Mouse (Mus musculus): ENCODE measurements around the gene Kmt2b.

The Kmt2b gene

GRCm38 (mm10) chr7:30602583-30602982 is 14.1 kb upstream of the Kmt2b start:
- no peak for DNase-seq (ENCODE audit: extremely low spot score, low read depth, low spot score)

- no peak for DNase-seq (ENCODE audit: extremely low spot score, low read depth, low spot score)
Measured at GRCm38 (mm10) chr7:30600651-30601050, 12.1 kb upstream of the Kmt2b start.

GRCm38 (mm10) chr7:30599933-30600353 is 11.4 kb upstream of the Kmt2b start:
- no peak for DNase-seq (ENCODE audit: extremely low spot score, low read depth, low spot score)

GRCm38 (mm10) chr7:30598786-30599185 is 10.3 kb upstream of the Kmt2b start, which contains the start of gene Zbtb32:
Gene Zbtb32, minus strand, starts transcription at chr7:30598909.
- no peak for DNase-seq (ENCODE audit: extremely low spot score, low read depth, low spot score)

GRCm38 (mm10) chr7:30596811-30597210 is 8.3 kb upstream of the Kmt2b start:
- no peak for DNase-seq (ENCODE audit: extremely low spot score, low read depth, low spot score)

- DNase-seq (ENCODE audit: extremely low spot score, low read depth, low spot score) = no peak
Measured at GRCm38 (mm10) chr7:30596093-30596492, 7.6 kb upstream of the Kmt2b start.

GRCm38 (mm10) chr7:30594510-30595024 is 6.0 kb upstream of the Kmt2b start:
- no peak for DNase-seq (ENCODE audit: extremely low spot score, low read depth, low spot score)

- DNase-seq (ENCODE audit: extremely low spot score, low read depth, low spot score) = no peak
Measured at GRCm38 (mm10) chr7:30593579-30594509, 5.3 kb upstream of the Kmt2b start.

- no peak for DNase-seq (ENCODE audit: extremely low spot score, low read depth, low spot score)
Measured at GRCm38 (mm10) chr7:30592772-30593423, 4.4 kb upstream of the Kmt2b start.

GRCm38 (mm10) chr7:30591605-30591951 is 3.1 kb upstream of the Kmt2b start:
- no peak for DNase-seq (ENCODE audit: extremely low spot score, low read depth, low spot score)

- DNase-seq (ENCODE audit: extremely low spot score, low read depth, low spot score) = no peak
Measured at GRCm38 (mm10) chr7:30590927-30591604, 2.5 kb upstream of the Kmt2b start.

- DNase-seq (ENCODE audit: extremely low spot score, low read depth, low spot score) = peak; percentile 67
Measured at GRCm38 (mm10) chr7:30589435-30590301, 1.1 kb upstream of the Kmt2b start.

GRCm38 (mm10) chr7:30587842-30588667 is 471 bp downstream of the Kmt2b start:
- DNase-seq (ENCODE audit: extremely low spot score, low read depth, low spot score) = no peak

- no peak for DNase-seq (ENCODE audit: extremely low spot score, low read depth, low spot score)
Measured at GRCm38 (mm10) chr7:30586455-30587020, 2.0 kb downstream of the Kmt2b start.

GRCm38 (mm10) chr7:30585170-30585569 is 3.4 kb downstream of the Kmt2b start:
- no peak for DNase-seq (ENCODE audit: extremely low spot score, low read depth, low spot score)

- no peak for DNase-seq (ENCODE audit: extremely low spot score, low read depth, low spot score)
Measured at GRCm38 (mm10) chr7:30584339-30584738, 4.2 kb downstream of the Kmt2b start.

GRCm38 (mm10) chr7:30581547-30581946 is 7.0 kb downstream of the Kmt2b start:
- DNase-seq (ENCODE audit: extremely low spot score, low read depth, low spot score) = no peak

- no peak for DNase-seq (ENCODE audit: extremely low spot score, low read depth, low spot score)
Measured at GRCm38 (mm10) chr7:30579950-30580349, 8.6 kb downstream of the Kmt2b start.

GRCm38 (mm10) chr7:30572969-30573368 is 15.6 kb downstream of the Kmt2b start:
- no peak for DNase-seq (ENCODE audit: extremely low spot score, low read depth, low spot score)

Data from hindlimb bud, embryonic 11.5 days (tissue).